Mouse (Mus musculus) heart, adult 2 months (tissue): ENCODE data around the gene Ptpn12. TPM values are rescaled to one million over a fixed set of nuclear protein-coding genes. Genes with fewer than 3 reads are reported as not detected.

Experiments used
- DNase-seq, 2 experiments: peaks; one replicate each; pipeline ENCODE4 v3.0.0; 2021
- H3K27ac ChIP-seq: fragments of 200-600 bp; 2 replicates; pipeline ENCODE4 v1.8.1; 2022
- H3K27me3 ChIP-seq: fragments of 200-500 bp; 2 replicates; pipeline ENCODE4 v1.6.1; 2012; ENCODE audit warnings: mild to moderate bottlenecking, low read length, inconsistent platforms, mixed read lengths; ENCODE audit not compliant: control insufficient read depth, insufficient read depth
- H3K36me3 ChIP-seq: fragments of 200-500 bp; 2 replicates; pipeline ENCODE4 v1.6.1; 2012; ENCODE audit warnings: low read length, inconsistent platforms; ENCODE audit not compliant: control insufficient read depth, insufficient read depth
- H3K4me1 ChIP-seq: fragments of 200-500 bp; 2 replicates; pipeline ENCODE4 v1.6.1; 2011; ENCODE audit warnings: low read length; ENCODE audit not compliant: control insufficient read depth, insufficient read depth
- H3K4me3 ChIP-seq: fragments of 200-600 bp; 2 replicates; pipeline ENCODE4 v1.8.1; 2022
- H3K79me2 ChIP-seq: fragments of 200-500 bp; replicated peaks from 2 replicates; pipeline ENCODE4 v1.6.1; 2012; ENCODE audit warnings: mild to moderate bottlenecking, inconsistent platforms, low read length, moderate library complexity, mixed read lengths; ENCODE audit not compliant: control insufficient read depth, insufficient read depth
- H3K9ac ChIP-seq: fragments of 200-500 bp; 2 replicates; pipeline ENCODE4 v1.6.1; 2012; ENCODE audit warnings: low read depth, mild to moderate bottlenecking, control low read depth, inconsistent platforms, low read length, mixed read lengths
- CTCF ChIP-seq: fragments of 200-600 bp; IDR thresholded peaks from 2 replicates; pipeline ENCODE4 v1.8.1; 2022; ENCODE audit warnings: antibody characterized with exemption, mild to moderate bottlenecking, moderate library complexity
- EP300 ChIP-seq: fragments of 200-500 bp; IDR thresholded peaks from 2 replicates; pipeline ENCODE4 v1.6.1; 2011; ENCODE audit warnings: low read depth, low read length, control low read depth; ENCODE audit not compliant: insufficient read depth
- POLR2A ChIP-seq: fragments of 200-500 bp; IDR thresholded peaks from 2 replicates; pipeline ENCODE4 v1.6.1; 2011; ENCODE audit warnings: mild to moderate bottlenecking, low read depth, low read length, control low read depth; ENCODE audit not compliant: insufficient read depth
- WGBS: fragments of 180-500 bp; shearing (Covaris S2); methylation state at CpG from one replicate; pipeline ENCODE4 v1.1.7; 2018; 5-methylcytosine and 5-hydroxymethylcytosine counted together
- intact Hi-C: fragments of 180-260 bp; cut with DNase I; formaldehyde crosslinking; loops from one replicate; pipeline ENCODE4 v1.15.1; 2025
- long read RNA-seq: library from polyadenylated mRNA; stranded (forward); transcript quantifications from one replicate; pipeline ENCODE4 v2.0.0, GENCODE M21; 2021
- polyA plus RNA-seq: library from polyadenylated mRNA; depleted of rRNA; stranded (reverse); fragments of >200 nt; gene quantifications from 2 replicates; pipeline ENCODE4 v1.2.3, GENCODE M21; 2012; rRNA removed
- total RNA-seq, 2 experiments: library from RNA; stranded (reverse); gene quantifications; 2 replicates each; pipeline ENCODE4 v1.2.3; 2021

The Ptpn12 gene
- total RNA-seq, result 10 to 100 TPM; 28.8 to 29.0 TPM
- polyA plus RNA-seq, result 24.8 and 35.3 TPM in 2 replicates
- long read RNA-seq, partial matches to known transcripts, result 1 of 1 reads
- long read RNA-seq, other reads (novel, unspliced or antisense), result 0 of 1 reads

DNA sequence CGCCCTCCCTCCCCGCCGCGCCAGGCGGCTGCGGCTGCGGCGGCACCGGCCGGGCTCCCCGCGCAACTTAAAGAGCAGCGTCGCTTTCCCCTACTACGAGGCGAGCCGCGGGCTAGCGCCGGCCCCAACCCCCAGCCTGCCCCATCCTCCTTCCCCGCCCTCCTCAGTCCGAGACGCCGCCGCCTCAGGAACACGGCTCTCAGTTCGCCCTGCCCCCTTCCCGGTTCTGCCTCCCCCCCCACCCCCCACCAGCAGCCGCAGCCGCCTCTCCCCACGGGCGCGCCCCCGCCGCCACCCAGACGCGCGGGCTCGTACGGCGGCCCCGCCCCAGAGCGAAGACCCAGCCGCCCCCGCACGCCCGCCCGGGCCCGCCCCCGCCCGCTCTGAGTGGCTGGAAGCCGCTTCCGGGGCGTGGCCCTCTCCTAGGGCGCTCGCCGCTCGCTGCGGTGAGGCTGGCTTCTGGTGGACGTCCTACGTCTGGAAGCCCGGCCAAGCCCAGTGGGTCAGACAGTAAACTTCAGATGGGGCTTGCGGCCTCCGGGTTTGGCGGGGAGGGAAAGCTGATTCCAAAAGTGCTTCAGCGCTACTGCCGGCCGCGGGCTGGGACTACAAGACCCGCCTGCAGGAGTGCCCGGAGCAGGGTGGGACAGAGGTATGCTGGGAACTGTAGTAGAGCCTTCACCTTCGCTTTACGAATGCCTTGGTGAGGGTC lies at the start of gene Ptpn12:
Ptpn12 (minus strand) TSS at position 92 of the 712 bp plus-strand sequence.
- H3K4me3 ChIP-seq, result peak within 1 kb of the TSS; percentile 83
- TF ChIP-seq POLR2A (peak; percentile 82), EP300 (peak; percentile 79), CTCF (peak; percentile 74)
- H3K4me1 ChIP-seq, result peaks cover 8% of the 10 kb centered on the region
- intact Hi-C loops, result loop anchor here (2.0 to 10.0 kb wide), 4 partner anchors 89 to 369 kb away; partner anchors contain the start of genes Ccdc146 and Fam185a
- peak; percentile 97 to 99 for DNase-seq
- peaks cover 14% of the 10 kb centered on the region for H3K36me3 ChIP-seq
- no peaks in the 10 kb centered on the region; the same call in 1 of the 2 replicates for H3K79me2 ChIP-seq
- no peaks in the 10 kb centered on the region for H3K27me3 ChIP-seq
- WGBS, result under 1% methylated on average over 68 of the region's 73 CpGs
- H3K27ac ChIP-seq, result peak within 1 kb of the TSS; percentile 92
- H3K9ac ChIP-seq, result peak within 1 kb of the TSS; percentile 99

DNA sequence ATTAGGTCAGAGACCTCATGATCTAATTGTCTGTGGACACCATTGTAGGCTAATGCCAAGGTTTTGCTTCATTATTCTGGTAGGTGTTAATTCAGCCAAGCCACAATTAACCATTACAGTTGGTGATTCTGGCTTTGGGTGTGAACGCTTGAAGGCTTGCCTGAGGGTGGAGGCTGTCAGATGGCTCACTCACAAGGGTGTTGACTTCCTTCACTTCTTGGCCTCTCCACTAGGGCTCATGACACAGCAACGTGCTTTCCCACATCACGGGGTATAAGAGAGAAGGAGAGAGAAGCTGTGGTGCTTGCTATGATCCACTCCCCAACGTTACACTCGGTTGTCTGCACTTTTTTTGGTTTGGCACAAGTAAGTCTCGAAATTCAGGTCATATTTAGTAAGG lies 35.5 kb upstream of the Ptpn12 start:
- TF ChIP-seq EP300 (no peak), CTCF (no peak), POLR2A (no peak)
- no peaks in the 10 kb centered on the region for H3K79me2 ChIP-seq
- intact Hi-C loops, result no loop called here
- no peak overlapping the region for H3K9ac ChIP-seq
- DNase-seq, result peak in 1 of 2 experiments; percentile 5
- H3K27ac ChIP-seq, result no peak overlapping the region
- 73% methylated on average over 6 of the region's 6 CpGs for WGBS
- H3K4me1 ChIP-seq, result no peaks in the 10 kb centered on the region
- H3K27me3 ChIP-seq, result no peaks in the 10 kb centered on the region
- H3K36me3 ChIP-seq, result no peaks in the 10 kb centered on the region
- H3K4me3 ChIP-seq, result no peak overlapping the region

DNA sequence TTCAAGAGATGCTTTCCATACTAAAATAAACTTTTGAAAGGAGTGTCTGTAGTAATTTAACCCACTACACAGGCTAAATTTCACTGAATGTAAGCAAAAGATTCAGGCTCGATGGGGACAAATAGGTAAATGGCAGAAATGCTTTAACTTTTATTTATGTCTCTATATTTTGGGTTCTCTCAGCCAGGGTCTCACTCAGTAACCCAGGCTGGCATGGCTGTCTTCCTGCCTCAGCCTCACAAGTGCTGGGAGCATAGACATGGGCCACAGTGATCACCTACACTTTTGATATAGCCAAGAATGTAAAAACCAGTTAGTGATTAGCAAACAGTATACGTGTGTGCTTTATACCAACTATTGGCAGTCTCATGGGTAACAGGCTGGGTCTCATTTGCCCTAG lies 1.5 kb upstream of the Ptpn12 start:
- Histone ChIP-seq H3K79me2 (no peaks in the 10 kb centered on the region), H3K9ac (no peak overlapping the region), H3K27ac (peak overlapping the region; percentile 92), H3K27me3 (no peaks in the 10 kb centered on the region), H3K4me1 (peaks cover 8% of the 10 kb centered on the region), H3K4me3 (peak overlapping the region; percentile 71), H3K36me3 (peaks cover 7% of the 10 kb centered on the region)
- 84% methylated on average over 2 of the region's 2 CpGs for WGBS
- intact Hi-C loops, result loop anchor here (10.0 kb wide), 2 partner anchors 142 to 368 kb away; partner anchors contain the start of genes Ccdc146 and Fam185a
- no peak for DNase-seq
- TF ChIP-seq CTCF (no peak), EP300 (no peak), POLR2A (no peak)

DNA sequence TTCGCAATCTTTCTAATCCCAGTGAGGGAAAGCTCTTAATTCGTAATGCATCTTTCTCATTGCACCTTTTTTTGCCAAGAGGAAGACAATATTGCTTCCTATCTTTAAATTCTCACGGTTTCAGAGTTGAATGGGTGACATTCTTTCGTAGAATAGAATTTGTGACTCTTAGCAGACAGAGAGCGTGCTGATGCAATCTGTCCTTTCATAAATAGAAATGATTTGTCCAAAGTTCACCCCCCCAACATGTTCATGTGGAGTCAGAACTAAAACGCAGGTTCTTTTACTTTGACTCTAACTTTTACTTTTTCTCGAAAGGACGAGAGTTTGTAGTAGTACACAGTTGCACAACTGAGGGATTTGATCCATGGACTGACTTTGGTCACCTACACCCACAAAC lies 884 bp upstream of the Ptpn12 start:
- DNase-seq, result no peak
- Histone ChIP-seq H3K27me3 (no peaks in the 10 kb centered on the region), H3K27ac (peak overlapping the region; percentile 92), H3K79me2 (no peaks in the 10 kb centered on the region; the same call in 1 of the 2 replicates), H3K4me3 (peak overlapping the region; percentile 71), H3K9ac (peak overlapping the region; percentile 94), H3K36me3 (peaks cover 9% of the 10 kb centered on the region), H3K4me1 (peaks cover 8% of the 10 kb centered on the region)
- intact Hi-C loops, result loop anchor here (10.0 kb wide), 2 partner anchors 142 to 368 kb away; partner anchors contain the start of genes Ccdc146 and Fam185a
- TF ChIP-seq CTCF (no peak), POLR2A (no peak), EP300 (no peak)
- WGBS, result 1% methylated on average over 8 of the region's 8 CpGs

DNA sequence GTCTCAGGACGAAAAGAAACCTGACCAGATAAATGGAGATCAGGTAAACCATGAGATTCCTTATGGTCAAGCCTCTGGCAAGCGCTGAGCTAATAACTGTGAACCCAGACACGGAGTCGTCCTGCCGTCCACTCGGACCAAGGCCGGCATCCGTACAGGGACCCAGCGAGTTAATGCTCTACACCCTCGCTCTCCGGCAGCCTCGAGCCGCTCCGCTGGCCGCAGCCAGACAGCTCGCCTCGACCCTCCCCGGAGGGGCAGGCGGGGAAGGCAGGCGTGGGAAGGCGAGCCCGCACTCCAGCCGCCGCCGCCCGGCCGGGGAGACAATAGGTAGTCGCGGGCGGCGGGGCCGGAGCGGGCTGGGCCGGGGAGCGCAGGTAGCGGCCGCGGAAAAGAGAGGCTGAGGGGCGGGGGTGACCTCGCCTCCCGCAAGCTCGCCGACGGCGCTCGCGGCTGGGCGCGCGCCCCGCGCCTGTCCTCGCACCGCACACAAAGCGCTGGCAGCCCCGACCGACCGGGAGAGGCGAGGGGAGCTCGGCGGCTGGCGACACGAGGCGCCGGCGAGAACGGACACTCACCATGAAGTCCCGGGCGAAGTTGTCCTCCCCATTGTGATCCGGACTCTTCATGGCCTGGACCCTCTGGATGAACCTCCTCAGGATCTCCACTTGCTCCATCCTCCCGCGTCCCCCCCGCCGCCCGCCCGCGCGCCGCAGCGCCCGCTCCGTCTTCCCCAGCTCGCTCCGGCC lies 466 bp downstream of the Ptpn12 start:
- Histone ChIP-seq H3K4me3 (peak overlapping the region; percentile 83), H3K79me2 (no peaks in the 10 kb centered on the region; the same call in 1 of the 2 replicates), H3K27me3 (no peaks in the 10 kb centered on the region), H3K4me1 (peaks cover 12% of the 10 kb centered on the region), H3K9ac (peak overlapping the region; percentile 99), H3K36me3 (peaks cover 21% of the 10 kb centered on the region), H3K27ac (peak overlapping the region; percentile 86)
- peak; percentile 70 to 78 for DNase-seq
- TF ChIP-seq EP300, result no peak
- no peak for TF ChIP-seq POLR2A
- no peak for TF ChIP-seq CTCF
- intact Hi-C loops, result loop anchor here (2.0 to 10.0 kb wide), 4 partner anchors 90 to 370 kb away; partner anchors contain the start of genes Ccdc146 and Fam185a
- under 1% methylated on average over 79 of the region's 84 CpGs for WGBS
